Mouse (Mus musculus): ENCODE results near the gene Wwtr1.

Gene Wwtr1

DNA sequence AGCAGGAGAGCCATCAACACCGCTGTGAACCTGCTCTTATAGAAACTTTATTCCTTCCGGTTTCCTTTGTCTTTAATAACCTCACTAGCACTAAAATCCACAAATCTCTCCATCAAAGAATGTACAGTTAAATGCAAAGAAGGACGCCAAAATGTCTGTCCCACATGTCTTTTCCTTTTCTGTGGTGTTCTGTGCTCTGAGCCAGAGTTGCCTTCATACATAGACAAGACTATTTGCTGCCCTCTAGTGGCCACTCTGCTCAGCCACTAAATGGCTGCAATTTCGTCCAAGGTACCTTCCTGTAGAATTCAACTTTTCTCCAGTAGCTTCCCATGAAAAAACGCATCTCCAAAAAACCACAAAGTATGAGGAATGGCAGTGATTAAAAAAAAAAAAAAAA, 127.3 kb downstream of the Wwtr1 start:
- peak; percentile 47 for DNase-seq (ENCODE audit: low spot score)

GRCm38 (mm10) chr3:57447889-57448288, 127.8 kb downstream of the Wwtr1 start:
- no peak for DNase-seq (ENCODE audit: low spot score)

GRCm38 (mm10) chr3:57445706-57446105, 130.0 kb downstream of the Wwtr1 start:
- no peak for DNase-seq (ENCODE audit: low spot score)

GRCm38 (mm10) chr3:57440956-57441355, 134.8 kb downstream of the Wwtr1 start:
- DNase-seq (ENCODE audit: low spot score) = no peak

- DNase-seq (ENCODE audit: low spot score) = no peak
These were observed 140.3 kb downstream of the Wwtr1 start for GRCm38 (mm10) chr3:57435364-57435763.

- DNase-seq (ENCODE audit: low spot score) = no peak
These were observed 144.0 kb downstream of the Wwtr1 start for GRCm38 (mm10) chr3:57431706-57432105.

DNA sequence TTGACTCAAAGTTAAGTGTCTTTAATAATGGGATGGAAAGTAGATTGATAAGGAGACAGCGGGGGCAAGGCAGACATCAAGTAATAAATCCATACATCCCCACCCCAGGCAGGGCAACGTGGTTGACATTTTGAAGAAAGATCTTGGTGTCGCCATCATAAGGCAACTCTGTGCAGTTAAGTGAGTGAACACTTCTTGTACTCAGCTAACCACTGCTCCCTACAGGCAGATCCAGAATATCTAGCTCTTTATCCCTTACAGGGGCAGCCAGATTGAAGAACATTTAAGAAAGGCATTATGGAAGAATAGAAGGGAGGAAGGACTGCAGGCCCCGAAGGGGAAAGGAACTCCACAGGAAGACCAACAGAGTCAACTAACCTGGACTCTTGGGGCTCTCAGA, 146.2 kb downstream of the Wwtr1 start:
- no peak for DNase-seq (ENCODE audit: low spot score)

DNA sequence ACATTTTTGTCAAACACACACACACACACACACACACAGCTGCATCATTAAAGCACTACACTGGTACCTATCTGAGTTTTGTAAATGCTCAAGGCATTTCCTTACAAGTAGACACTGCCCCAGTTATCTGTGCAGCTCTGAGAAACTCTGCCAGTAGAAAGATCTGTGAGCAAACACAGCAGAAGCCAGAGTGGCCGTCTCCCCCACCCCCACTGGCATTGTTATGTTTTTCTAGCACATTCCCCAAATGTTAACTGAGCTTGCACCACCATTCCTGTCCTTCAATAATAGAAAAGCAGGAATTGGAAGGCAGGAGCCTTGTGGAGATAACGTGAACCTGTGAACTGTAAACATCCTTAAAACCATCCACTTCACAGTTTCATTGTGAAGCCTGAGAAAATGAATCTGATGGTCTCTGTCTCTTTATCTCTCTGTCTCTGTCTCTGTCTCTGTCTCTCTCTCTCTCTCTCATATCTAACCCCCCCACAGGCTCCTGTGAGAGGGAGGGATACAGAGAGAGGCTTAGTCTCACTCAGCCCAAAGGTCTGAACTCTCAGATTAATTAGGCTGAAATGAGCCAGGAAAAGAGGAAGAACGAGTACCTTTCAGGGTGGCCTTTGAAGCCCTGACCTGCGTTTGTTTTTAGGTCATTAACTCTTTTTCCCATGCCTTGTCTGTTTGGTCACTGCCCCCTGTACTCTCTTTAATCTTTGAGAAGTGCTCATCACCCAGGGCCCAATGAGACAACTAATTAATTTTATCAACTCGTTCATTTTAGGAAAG, 146.8 kb downstream of the Wwtr1 start:
- DNase-seq (ENCODE audit: low spot score) = no peak

DNA sequence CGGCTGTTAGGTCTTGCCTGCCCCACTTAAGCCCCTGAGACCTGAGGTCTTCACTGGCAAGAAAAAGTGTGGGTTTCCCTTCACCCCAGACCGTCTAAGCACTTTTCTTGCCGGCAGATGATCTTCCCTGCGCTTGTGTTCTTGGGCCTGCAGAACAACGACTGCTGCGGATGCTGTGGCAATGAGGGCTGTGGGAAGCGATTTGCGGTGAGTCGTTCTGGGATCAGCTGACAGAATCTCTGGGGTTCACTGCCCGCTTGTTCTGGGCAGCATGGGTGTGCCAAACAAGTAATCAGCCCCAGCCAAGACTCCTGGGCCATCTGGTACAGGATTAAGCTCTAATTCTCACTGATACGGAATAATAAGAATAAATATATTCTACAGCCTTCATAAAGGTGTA, 149.4 kb downstream of the Wwtr1 start:
- DNase-seq (ENCODE audit: low spot score) = no peak

- DNase-seq (ENCODE audit: low spot score) = no peak
These were observed 150.5 kb downstream of the Wwtr1 start, which contains the start of gene Tm4sf4 for GRCm38 (mm10) chr3:57425089-57425730. TSS of gene Tm4sf4 (plus strand) at chr3:57425314.

GRCm38 (mm10) chr3:57420660-57421059, 155.1 kb downstream of the Wwtr1 start:
- DNase-seq (ENCODE audit: low spot score) = no peak

DNA sequence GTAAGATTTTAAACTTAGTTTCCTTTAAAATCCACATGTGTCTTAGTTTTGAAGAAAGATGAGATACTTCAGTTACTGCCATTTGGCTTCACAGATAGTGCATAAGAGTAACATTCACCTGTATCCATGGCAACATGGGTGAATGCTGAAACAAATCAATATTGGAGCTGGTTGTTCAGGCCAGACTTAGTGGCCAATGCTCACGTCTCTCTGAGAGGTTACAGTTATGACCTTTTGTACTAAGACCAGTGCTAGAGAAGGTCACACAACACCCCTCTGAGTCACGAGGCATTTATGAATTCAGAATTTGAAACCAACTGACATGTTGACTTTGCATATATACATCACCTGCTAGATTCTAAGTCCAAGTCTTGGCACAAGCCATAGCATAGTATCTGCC, 155.5 kb downstream of the Wwtr1 start:
- DNase-seq (ENCODE audit: low spot score) = no peak

GRCm38 (mm10) chr3:57411535-57411934, 164.2 kb downstream of the Wwtr1 start:
- no peak for DNase-seq (ENCODE audit: low spot score)
